Mouse (Mus musculus) retina, adult 2 months (tissue): ENCODE results near the gene Slc25a16.
"Not testable (repeated sequence)": the region's sequence is repeated elsewhere in the genome, so short reads cannot be mapped to it uniquely, and the experiment has no call there.

Experiments
- DNase-seq: peaks from one replicate; pipeline ENCODE4 v3.0.0-alpha.2; 2012; ENCODE audit warnings: low read depth, low spot score

Gene Slc25a16

DNA sequence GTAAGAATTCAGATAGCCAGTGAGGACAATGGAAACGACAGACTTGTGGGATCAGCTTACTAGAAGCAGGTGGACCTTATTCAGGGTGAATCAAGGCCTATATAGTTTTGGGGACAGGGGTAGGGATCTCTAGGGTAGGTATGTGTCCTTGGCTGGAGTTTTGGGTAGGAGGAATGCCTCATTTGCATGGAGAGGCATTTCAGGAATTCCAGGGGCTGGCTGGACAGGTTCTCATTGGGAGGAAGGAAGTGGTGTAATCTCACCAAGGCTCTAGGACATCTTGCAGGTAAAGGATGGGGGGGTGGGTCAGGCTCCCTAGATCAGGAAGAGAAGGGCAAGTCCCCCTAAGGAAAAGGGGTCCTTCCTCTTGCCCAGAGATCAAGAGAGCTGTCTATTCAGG is 17.6 kb upstream of the Slc25a16 start:
- DNase-seq = no peak

GRCm38 (mm10) chr10:62906336-62906735 is 14.1 kb upstream of the Slc25a16 start:
- DNase-seq = no peak

DNA sequence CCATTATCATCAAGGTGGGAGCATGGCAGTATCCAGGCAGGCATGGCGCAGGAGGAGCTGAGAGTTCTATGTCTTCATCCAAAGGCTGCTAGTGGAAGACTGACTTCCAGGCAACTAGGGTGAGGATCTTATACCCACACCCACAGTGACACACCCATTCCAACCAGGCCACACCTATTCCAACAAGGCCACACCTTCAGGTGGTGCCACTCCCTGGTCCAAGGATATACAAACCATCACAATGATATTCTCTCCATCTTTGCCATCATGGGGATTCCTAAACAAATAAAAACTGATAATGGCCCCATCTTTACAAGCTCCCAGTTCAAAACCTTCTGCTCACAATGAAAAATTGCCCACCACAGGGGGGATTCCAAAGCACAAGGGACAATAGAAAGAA is 11.5 kb upstream of the Slc25a16 start, which contains the start of gene Tet1:
Gene Tet1, minus strand, starts transcription at position 101 of the 400 bp plus-strand sequence.
- not testable (repeated sequence) for DNase-seq

DNA sequence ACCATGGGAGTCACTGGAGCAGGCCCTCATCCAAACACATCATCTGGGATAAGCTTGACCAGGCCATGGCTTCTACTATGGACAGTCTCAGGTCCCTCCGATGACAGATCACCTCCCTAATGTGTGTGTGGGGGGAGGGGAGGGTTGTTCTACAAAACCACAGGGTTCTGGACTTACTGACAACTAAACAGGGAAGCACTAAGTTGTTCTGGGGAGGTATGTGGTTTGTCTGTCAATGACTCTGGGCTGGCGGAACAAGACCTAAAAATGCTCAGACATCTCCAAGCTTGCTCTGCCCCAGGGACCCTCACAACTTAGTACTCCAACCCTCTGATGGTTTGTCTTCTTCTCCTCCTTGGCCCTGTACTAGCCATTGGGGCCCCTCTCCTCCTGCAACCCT is 9.3 kb upstream of the Slc25a16 start:
- DNase-seq = no peak

DNA sequence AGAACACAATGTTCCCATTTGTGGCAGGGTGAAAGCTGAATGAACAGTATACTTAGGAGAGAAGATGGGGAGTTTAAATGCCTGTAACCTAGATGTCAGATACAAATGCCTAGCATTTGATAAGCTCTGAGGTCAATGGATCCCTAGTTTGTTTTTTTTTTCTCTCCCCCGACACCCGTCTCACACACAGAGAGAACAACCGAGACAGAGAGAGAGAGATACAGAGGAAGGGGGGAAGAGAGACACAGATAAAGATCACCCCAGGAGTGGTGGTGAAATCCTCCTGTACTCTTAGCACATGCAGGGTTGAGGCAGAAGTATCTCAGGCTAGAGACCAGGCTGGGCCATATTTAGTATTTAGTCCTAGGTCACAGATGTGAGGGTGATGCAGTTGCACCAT is 1.4 kb upstream of the Slc25a16 start:
- DNase-seq = no peak

- peak; percentile 4 for DNase-seq
These were observed 328 bp downstream of the Slc25a16 start for GRCm38 (mm10) chr10:62920766-62921156.

DNA sequence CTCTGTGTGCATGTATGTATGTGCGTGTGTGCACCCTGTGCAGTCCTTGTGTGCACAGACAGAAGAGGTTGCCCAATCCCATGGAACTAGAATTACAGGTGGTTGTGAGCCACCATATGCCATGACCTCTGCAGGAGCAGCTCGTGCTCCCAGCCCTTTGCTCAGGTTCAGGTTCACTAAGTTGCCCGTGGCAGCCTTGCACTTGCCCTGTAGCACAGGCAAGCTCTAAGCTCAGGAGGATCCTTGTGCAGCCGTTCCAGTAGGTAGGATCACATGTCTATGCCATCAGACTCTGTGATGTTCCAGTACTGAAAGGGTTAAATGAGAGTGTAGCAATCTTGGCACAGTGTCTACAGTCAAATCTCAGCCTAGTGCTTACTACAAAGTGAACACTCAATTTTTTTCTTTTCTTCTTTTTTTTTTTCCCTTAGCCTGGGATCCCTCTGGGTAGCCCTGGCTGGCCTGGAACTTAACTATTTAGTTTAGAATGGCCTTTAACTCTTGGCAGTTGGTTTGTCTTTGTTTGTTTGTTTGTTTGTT is 3.7 kb downstream of the Slc25a16 start:
- no peak for DNase-seq

- no peak for DNase-seq
These were observed 11.9 kb downstream of the Slc25a16 start for GRCm38 (mm10) chr10:62932381-62932780.

DNA sequence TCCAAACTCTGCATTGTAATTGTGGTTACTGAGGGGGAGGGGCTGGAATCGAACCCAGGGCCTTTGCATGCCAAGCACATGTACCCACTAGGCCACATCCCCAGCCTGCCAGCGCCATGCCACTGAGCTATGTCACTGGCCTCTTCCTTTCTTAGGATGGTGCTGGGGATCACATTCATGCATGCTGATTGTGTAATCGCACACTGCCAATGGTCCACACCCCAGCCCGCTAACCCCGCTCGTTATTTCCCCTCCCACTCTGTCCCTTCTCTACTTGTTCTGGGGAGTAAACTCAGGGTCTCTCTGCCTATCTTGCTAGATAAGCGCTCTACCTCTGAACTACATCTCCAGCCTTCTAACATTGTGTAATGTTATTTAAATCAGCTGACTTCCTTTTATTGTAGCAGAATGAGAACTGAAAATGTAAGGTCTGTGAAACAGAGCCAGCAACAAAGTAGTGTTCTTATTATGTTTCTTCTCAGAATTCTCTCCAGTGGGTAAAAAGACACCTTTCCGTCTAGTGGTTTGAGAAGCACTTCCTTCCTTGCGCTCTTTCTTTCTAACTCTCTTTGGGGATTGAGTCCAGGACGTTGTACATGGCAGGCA is 24.6 kb downstream of the Slc25a16 start:
- no peak for DNase-seq

DNA sequence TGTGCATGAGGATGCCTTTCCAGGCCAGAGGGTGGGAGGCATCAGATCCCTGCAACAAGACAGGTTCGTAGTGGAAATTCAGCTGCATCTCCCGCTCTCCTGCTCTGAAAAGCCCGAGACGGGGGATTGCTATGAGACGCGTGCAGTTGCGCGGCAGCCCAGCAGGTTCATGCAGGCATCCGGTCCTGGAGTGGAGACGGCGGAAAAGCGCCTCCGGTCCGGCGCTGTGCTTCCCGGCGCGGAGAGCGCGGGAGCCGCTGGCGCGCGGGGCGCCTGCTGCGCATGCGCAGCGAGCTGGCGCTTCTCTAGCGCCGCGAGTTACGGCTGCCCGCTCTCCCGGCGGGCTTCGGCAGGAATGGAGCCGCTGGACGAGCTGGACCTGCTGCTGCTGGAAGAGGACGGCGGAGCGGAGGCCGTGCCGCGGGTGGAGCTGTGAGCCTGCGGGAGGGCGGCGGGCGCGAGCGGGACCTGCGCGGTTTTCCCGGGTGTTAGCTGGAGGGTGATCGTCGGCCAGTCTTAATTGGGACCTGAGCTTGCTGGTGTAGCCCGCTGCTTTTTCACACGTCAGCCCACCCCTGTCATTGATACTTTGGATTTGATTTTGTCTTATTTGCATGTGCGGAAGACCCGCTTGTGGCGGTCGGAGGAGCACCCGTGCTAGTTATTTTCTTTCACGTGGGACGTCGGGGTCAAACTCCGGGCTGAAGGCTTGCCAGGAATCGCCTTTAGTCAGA is 26.5 kb downstream of the Slc25a16 start, which contains the start of gene Dna2:
Gene Dna2, plus strand, starts transcription at position 289 of the 734 bp plus-strand sequence.
- DNase-seq = peak; percentile 69

DNA sequence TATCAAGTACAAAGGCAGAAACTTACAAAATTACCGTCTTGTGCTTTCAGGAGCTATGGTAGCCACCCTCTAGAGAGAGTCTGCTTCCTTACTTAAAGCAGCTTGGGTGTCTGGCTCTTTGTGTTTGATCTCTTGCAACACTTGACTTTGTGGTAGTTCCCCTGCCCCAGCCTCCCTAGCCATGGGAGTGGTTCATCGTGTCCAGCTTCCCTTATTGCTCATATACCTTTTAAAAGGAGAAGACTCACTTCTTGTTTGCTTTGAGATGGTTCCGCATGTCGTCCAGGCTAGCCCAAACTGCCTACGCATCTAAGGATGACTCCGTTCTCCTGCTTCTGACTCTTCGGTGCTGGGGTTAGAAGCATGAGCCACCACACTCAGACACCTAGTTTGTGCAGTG is 28.1 kb downstream of the Slc25a16 start:
- no peak for DNase-seq

- DNase-seq = no peak
These were observed 43.5 kb downstream of the Slc25a16 start for GRCm38 (mm10) chr10:62963956-62964355.

DNA sequence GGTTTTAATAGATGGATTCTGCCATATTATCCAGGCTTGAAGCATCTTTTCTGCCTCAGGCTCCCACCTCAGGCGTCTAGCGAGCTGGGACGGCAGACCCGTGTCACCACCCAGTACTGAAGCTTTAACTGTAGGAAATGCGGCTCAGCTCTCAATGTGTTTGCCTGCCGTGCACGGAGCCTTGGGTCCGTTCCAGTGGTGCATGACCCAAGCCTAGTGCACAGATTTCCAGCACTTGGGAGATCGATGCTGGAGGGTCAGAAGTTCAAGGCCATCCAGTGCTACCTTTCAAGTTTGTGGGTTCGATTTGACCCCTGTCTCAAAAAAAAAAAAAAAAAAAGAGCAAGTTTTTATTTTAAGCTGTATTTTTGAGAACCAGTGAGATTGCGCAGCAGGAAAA is 45.4 kb downstream of the Slc25a16 start:
- DNase-seq = no peak

DNA sequence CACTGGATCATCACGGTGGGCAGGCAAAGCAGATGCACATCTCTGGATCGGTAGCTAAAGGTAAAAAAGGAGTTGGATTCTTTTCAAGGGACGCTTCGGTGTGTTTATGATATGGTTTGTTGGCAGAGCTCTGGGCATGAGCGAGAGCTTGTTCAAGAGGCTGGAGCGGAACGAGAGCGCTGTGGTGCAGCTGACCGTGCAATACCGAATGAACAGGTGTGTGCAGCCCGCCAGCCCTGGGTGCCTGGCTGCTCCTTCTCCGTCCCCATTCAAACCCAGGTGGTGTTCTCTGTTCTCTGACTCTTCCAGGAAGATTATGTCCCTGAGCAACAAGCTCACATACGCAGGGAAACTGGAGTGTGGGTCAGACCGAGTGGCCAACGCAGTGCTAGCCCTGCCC is 45.9 kb downstream of the Slc25a16 start:
- DNase-seq = no peak

DNA sequence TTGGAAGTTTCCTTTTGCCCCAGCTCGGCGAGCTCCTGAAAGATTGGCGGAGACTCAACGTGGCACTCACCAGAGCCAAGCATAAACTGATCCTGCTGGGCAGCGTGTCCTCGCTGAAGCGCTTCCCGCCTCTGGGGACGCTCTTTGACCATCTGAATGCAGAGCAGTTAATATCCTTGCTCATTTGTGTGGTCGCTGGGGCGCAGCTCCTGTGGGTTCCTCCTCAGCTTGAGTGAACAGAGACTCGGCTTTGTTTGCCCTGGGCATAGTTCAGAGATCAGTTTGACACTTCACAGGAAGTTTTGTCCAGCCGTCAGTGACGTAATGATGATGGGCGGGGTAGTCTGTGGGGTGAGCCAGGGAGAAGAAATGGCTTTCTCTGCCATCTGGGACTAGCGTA is 51.4 kb downstream of the Slc25a16 start:
- DNase-seq = no peak

DNA sequence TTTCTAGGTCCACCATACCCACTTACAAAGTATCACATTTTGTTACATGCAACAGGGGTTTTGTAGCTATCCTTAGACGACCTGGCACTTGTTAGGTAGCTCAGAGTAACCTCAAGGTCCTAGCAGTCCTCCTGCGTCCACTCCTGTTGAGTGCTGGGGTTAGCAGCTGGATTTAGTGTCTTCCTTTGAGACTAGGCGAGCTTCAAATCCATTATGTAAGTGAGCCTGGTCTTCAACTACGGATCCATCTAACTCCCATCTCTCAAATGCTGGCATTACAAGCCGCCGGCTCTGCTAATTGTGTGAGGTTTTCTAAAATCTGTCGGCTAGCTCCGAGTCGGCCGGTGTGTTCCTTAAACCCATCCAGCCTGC is 59.2 kb downstream of the Slc25a16 start:
- DNase-seq = no peak

DNA sequence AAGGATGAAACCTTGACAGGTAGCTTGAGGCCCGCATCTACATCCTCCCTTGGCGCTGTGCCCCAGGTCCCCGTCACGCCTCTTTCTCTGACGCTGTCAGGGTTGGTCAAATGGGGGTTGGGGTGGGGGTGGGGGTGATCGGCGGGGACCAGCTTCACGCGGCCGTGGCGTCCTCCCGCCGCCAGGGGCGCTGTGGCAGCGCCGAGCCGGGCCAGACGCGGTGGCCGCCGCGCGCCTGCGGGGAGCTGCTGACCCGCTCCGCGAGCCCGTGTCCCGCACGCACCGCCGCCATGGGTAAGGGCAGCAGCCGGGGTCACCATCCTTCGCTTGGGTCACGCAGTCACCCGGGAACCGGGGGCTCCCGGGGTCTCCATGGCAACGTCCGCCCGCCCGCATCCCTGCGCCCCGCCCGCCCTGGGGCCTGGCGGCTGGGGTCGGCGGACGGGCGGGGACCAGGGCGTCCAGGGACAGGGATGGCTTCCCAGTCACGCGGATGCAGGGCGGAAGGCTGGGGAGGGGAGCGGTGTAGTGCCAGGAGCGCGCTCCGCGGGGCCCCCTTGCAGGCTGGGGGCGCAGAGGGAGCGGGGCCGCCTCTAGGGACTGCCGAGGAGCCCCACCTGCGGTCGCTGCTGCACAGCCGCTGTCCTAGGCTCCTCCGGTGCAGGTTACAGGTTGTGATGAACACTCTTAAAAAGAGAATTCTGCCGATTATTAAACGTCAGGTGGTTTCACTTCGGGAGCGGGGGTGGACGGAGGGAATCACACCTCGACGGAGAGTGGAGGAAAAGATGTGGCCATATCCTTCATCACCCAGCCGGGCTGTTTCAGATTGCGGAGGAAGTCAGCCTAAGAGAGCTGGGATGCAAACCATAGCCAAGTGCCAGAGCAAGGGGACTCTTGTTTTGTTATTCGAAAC is 59.9 kb downstream of the Slc25a16 start, which contains the start of gene Rufy2:
Gene Rufy2, plus strand, starts transcription at position 185 of the 916 bp plus-strand sequence.
- DNase-seq = peak; percentile 69

DNA sequence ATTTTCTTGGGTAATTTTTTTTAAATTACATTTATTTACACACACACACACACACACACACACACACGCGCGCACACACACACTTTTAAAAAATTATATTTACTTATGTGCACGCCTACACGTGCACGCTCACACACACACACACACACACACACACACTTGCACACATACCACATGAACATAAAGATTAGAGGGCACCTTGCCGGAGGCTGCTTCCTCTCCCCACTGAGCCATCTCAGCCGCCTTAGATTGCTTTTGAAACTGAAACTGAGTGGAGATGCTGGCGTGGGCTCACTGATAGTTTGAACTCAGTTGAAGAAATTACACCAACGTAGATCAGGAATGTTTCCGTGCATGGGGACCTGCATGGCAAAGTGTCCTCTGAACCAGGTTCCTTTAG is 63.6 kb downstream of the Slc25a16 start:
- DNase-seq = no peak

- no peak for DNase-seq
These were observed 64.1 kb downstream of the Slc25a16 start for GRCm38 (mm10) chr10:62984495-62984894.

DNA sequence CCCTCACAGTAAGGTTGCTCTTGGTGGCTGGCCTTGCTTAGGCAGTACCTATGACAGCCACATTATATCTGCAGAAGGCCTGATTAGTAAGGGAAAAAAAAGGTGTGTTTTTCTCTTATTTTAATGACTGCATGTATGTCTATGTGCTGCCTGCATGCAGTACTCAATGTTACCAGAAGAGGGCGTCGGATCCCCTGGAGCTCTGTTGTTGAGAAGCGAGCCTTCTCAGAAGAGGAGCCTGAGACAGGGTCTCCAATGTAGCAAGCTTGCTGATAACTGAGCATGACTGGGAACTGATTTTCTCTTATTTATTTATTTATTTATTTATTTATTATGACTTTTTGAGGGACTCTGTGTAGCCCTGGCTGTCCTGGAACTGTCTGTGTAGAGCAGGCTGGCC is 66.9 kb downstream of the Slc25a16 start:
- no peak for DNase-seq

DNA sequence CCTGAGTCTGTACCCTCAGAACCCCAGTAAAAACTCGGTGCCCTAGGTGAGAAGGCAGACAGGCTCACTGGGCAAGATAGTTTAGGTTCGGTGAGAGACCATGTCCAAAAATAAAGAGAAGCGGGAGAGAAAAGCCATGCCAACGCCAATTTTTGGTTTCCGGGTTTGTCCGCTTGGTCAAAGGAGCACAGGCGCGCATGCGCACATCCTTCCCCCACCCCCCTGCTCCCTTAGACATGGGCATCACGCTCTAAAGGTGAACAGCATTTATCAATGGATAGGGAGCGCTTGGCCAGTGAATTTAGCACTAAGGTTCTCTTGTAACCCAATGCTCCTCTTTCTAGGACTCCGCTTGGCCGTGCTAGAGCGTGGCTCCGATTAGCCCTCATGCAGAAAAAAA is 70.2 kb downstream of the Slc25a16 start:
- no peak for DNase-seq

- DNase-seq = no peak
These were observed 73.6 kb downstream of the Slc25a16 start for GRCm38 (mm10) chr10:62993991-62994390.
